Mouse (Mus musculus) macrophage (primary cell): ENCODE data around the gene Ldlrap1. TPM values are rescaled to one million over a fixed set of nuclear protein-coding genes. Genes with fewer than 3 reads are reported as not detected.
A peak's percentile ranks its signal among the peaks of the same experiment; 100 is the strongest.

Source experiments
- H3K27ac ChIP-seq: fragments of 350-480 bp; formaldehyde crosslinking; 2 replicates; pipeline ENCODE4 v1.9.0; 2021
- H3K36me3 ChIP-seq: fragments of 350-480 bp; formaldehyde crosslinking; 2 replicates; pipeline ENCODE4 v1.9.0; 2021; ENCODE audit errors: inconsistent target
- H3K4me3 ChIP-seq: fragments of 350-480 bp; formaldehyde crosslinking; 2 replicates; pipeline ENCODE4 v1.9.0; 2021; ENCODE audit errors: inconsistent target
- H3K79me2 ChIP-seq: fragments of 350-480 bp; formaldehyde crosslinking; 2 replicates; pipeline ENCODE4 v1.9.0; 2021; ENCODE audit errors: inconsistent target
- WGBS: methylation state at CpG from one replicate; pipeline ENCODE4 v1.1.7; 2026; ENCODE audit warnings: inconsistent platforms; ENCODE audit not compliant: missing documents; 5-methylcytosine and 5-hydroxymethylcytosine counted together
- polyA plus RNA-seq: library from polyadenylated mRNA; stranded (reverse); fragments of 250-400 nt; gene quantifications from 3 replicates; pipeline ENCODE4 v1.2.4, GENCODE M21; 2018; ENCODE audit warnings: inconsistent platforms

Ldlrap1 gene
- polyA plus RNA-seq, 1 experiment from 2014 or later: 43.1 TPM

GRCm38 (mm10) chr4:134766277-134766676, 1.5 kb downstream of the Ldlrap1 start:
- no peaks in the 10 kb centered on the region for H3K36me3 ChIP-seq
- peaks cover 54% of the 10 kb centered on the region for H3K79me2 ChIP-seq
- WGBS: 35% methylated on average over 6 of the region's 6 CpGs
- peak overlapping the region; percentile 91 for H3K4me3 ChIP-seq
- H3K27ac ChIP-seq: peak overlapping the region; percentile 65

- 13% methylated on average over 3 of the region's 3 CpGs for WGBS
- Histone ChIP-seq H3K36me3 (no peaks in the 10 kb centered on the region), H3K79me2 (peaks cover 73% of the 10 kb centered on the region), H3K27ac (peak overlapping the region; percentile 99), H3K4me3 (no peak overlapping the region)
Measured at GRCm38 (mm10) chr4:134764333-134764732, 3.5 kb downstream of the Ldlrap1 start.

- Histone ChIP-seq H3K79me2 (peaks cover 91% of the 10 kb centered on the region), H3K27ac (peak overlapping the region; percentile 99), H3K36me3 (no peaks in the 10 kb centered on the region), H3K4me3 (no peak overlapping the region; the same call in 1 of the 2 replicates)
- WGBS: 10% methylated on average over 6 of the region's 6 CpGs
Measured at GRCm38 (mm10) chr4:134762360-134762759, 5.5 kb downstream of the Ldlrap1 start.

- Histone ChIP-seq H3K4me3 (no peak overlapping the region), H3K36me3 (no peaks in the 10 kb centered on the region), H3K79me2 (peaks cover 91% of the 10 kb centered on the region), H3K27ac (peak overlapping the region; percentile 99)
- 10% methylated on average over 9 of the region's 9 CpGs for WGBS
Measured at GRCm38 (mm10) chr4:134760793-134761201, 7.0 kb downstream of the Ldlrap1 start.

- Histone ChIP-seq H3K4me3 (no peak overlapping the region), H3K79me2 (peaks cover 91% of the 10 kb centered on the region), H3K36me3 (0 out of 2 replicates have a peak, but pooled peaks cover 3% of the 10 kb centered on the region), H3K27ac (peak overlapping the region; percentile 99)
- 54% methylated on average over 6 of the region's 6 CpGs for WGBS
Measured at GRCm38 (mm10) chr4:134760281-134760680, 7.5 kb downstream of the Ldlrap1 start.

- WGBS: 43% methylated on average over 7 of the region's 7 CpGs
- Histone ChIP-seq H3K27ac (peak overlapping the region; percentile 99), H3K79me2 (peaks cover 91% of the 10 kb centered on the region), H3K4me3 (no peak overlapping the region), H3K36me3 (peaks cover 10% of the 10 kb centered on the region; the same call in 1 of the 2 replicates)
Measured at GRCm38 (mm10) chr4:134759564-134759963, 8.3 kb downstream of the Ldlrap1 start.

- WGBS: 94% methylated on average over 14 of the region's 14 CpGs
Measured at GRCm38 (mm10) chr4:134758922-134759321, 8.9 kb downstream of the Ldlrap1 start.

GRCm38 (mm10) chr4:134758367-134758766, 9.5 kb downstream of the Ldlrap1 start:
- Histone ChIP-seq H3K4me3 (no peak overlapping the region), H3K27ac (peak overlapping the region; percentile 99), H3K36me3 (peaks cover 14% of the 10 kb centered on the region; the same call in 1 of the 2 replicates), H3K79me2 (peaks cover 89% of the 10 kb centered on the region)
- 40% methylated on average over 4 of the region's 4 CpGs for WGBS

More at GRCm38 (mm10) chr4:134758922-134759321, 8.9 kb downstream of the Ldlrap1 start:
- no peak overlapping the region for H3K4me3 ChIP-seq
- peak overlapping the region; percentile 99 for H3K27ac ChIP-seq
- H3K36me3 ChIP-seq: peaks cover 11% of the 10 kb centered on the region; the same call in 1 of the 2 replicates
- peaks cover 89% of the 10 kb centered on the region for H3K79me2 ChIP-seq

GRCm38 (mm10) chr4:134756953-134757352, 10.9 kb downstream of the Ldlrap1 start:
- Histone ChIP-seq H3K4me3 (no peak overlapping the region), H3K79me2 (peaks cover 96% of the 10 kb centered on the region), H3K27ac (peak overlapping the region; percentile 99), H3K36me3 (peaks cover 28% of the 10 kb centered on the region; the same call in 1 of the 2 replicates)
- 20% methylated on average over 6 of the region's 7 CpGs for WGBS

GRCm38 (mm10) chr4:134754941-134755340, 12.9 kb downstream of the Ldlrap1 start:
- Histone ChIP-seq H3K79me2 (peaks cover 82% of the 10 kb centered on the region), H3K27ac (0 out of 2 replicates have a peak overlapping the region, but pooled peaks have one; percentile 10), H3K36me3 (peaks cover 34% of the 10 kb centered on the region; the same call in 1 of the 2 replicates), H3K4me3 (no peak overlapping the region)
- WGBS: 83% methylated on average over 13 of the region's 13 CpGs

- peaks cover 76% of the 10 kb centered on the region for H3K79me2 ChIP-seq
- WGBS: 31% methylated on average over 8 of the region's 10 CpGs
- H3K27ac ChIP-seq: 0 out of 2 replicates have a peak overlapping the region, but pooled peaks have one; percentile 10
- peaks cover 34% of the 10 kb centered on the region; the same call in 1 of the 2 replicates for H3K36me3 ChIP-seq
- no peak overlapping the region for H3K4me3 ChIP-seq
Measured at GRCm38 (mm10) chr4:134754371-134754770, 13.5 kb downstream of the Ldlrap1 start.

GRCm38 (mm10) chr4:134753516-134754261, 14.1 kb downstream of the Ldlrap1 start:
- H3K4me3 ChIP-seq: no peak overlapping the region
- WGBS: 36% methylated on average over 17 of the region's 17 CpGs
- H3K36me3 ChIP-seq: peaks cover 40% of the 10 kb centered on the region; the same call in 1 of the 2 replicates
- peaks cover 69% of the 10 kb centered on the region for H3K79me2 ChIP-seq
- 0 out of 2 replicates have a peak overlapping the region, but pooled peaks have one; percentile 10 for H3K27ac ChIP-seq

GRCm38 (mm10) chr4:134752911-134753426, 14.9 kb downstream of the Ldlrap1 start:
- Histone ChIP-seq H3K27ac (no peak overlapping the region), H3K36me3 (peaks cover 47% of the 10 kb centered on the region; the same call in 1 of the 2 replicates), H3K4me3 (no peak overlapping the region), H3K79me2 (peaks cover 62% of the 10 kb centered on the region)
- 81% methylated on average over 10 of the region's 11 CpGs for WGBS

- Histone ChIP-seq H3K79me2 (peaks cover 51% of the 10 kb centered on the region), H3K27ac (no peak overlapping the region), H3K4me3 (no peak overlapping the region), H3K36me3 (peaks cover 58% of the 10 kb centered on the region)
- WGBS: 90% methylated on average over 18 of the region's 18 CpGs
Measured at GRCm38 (mm10) chr4:134751682-134752380, 16.0 kb downstream of the Ldlrap1 start.
